Mouse (Mus musculus) retina, postnatal 7 days (tissue): ENCODE data around the gene Rprml.
"Not testable (repeated sequence)": the region's sequence is repeated elsewhere in the genome, so short reads cannot be mapped to it uniquely, and the experiment has no call there.

Experiments used
- DNase-seq: peaks from one replicate; pipeline ENCODE4 v3.0.0-alpha.2; 2012; ENCODE audit warnings: low read depth, low spot score

The Rprml gene

GRCm38 (mm10) chr11:103663119-103663518 lies 13.7 kb downstream of the Rprml start:
- DNase-seq, result no peak

- no peak for DNase-seq
These were observed 16.3 kb downstream of the Rprml start for GRCm38 (mm10) chr11:103665695-103666094.

- DNase-seq, result no peak
These were observed 17.0 kb downstream of the Rprml start for GRCm38 (mm10) chr11:103666181-103666906.

- no peak for DNase-seq
These were observed 17.6 kb downstream of the Rprml start for GRCm38 (mm10) chr11:103666907-103667426.

GRCm38 (mm10) chr11:103675556-103675955 lies 26.2 kb downstream of the Rprml start:
- peak; percentile 59 for DNase-seq

- not testable (repeated sequence) for DNase-seq
These were observed 27.7 kb downstream of the Rprml start for GRCm38 (mm10) chr11:103677042-103677441.

- DNase-seq, result no peak
These were observed 34.4 kb downstream of the Rprml start for GRCm38 (mm10) chr11:103683667-103684334.

GRCm38 (mm10) chr11:103685261-103685736 lies 35.9 kb downstream of the Rprml start:
- no peak for DNase-seq

- DNase-seq, result no peak
These were observed 37.3 kb downstream of the Rprml start for GRCm38 (mm10) chr11:103686706-103687105.

GRCm38 (mm10) chr11:103688271-103688979 lies 39.1 kb downstream of the Rprml start:
- DNase-seq, result no peak

- DNase-seq, result no peak
These were observed 39.6 kb downstream of the Rprml start for GRCm38 (mm10) chr11:103688980-103689378.

- no peak for DNase-seq
These were observed 41.7 kb downstream of the Rprml start for GRCm38 (mm10) chr11:103691036-103691435.

- no peak for DNase-seq
These were observed 43.9 kb downstream of the Rprml start for GRCm38 (mm10) chr11:103693241-103693640.

GRCm38 (mm10) chr11:103696851-103697564 lies 47.6 kb downstream of the Rprml start:
- DNase-seq, result no peak

GRCm38 (mm10) chr11:103697565-103698176 lies 48.3 kb downstream of the Rprml start, which contains the start of gene Gosr2:
Gene Gosr2 (minus strand): TSS chr11:103697898.
- peak; percentile 86 for DNase-seq

GRCm38 (mm10) chr11:103698226-103698625 lies 48.9 kb downstream of the Rprml start:
- no peak for DNase-seq
